Mouse (Mus musculus) lung, embryonic 16.5 days (tissue): ENCODE measurements at regions not wholly inside any gene's neighbourhood (a gene's known extent, or its start where the extent isn't known, plus 50 kb on each side); places are given as distances from the start of the nearest gene placed in this dataset.

Experiments used
- ATAC-seq: fragments of 200-750 bp; cut with Nextera tagmentation; 2 replicates; pipeline ENCODE4 v1.8.0; 2017; ENCODE audit warnings: low read depth, mild to moderate bottlenecking, moderate library complexity
- H3K27ac ChIP-seq: fragments of 300-500 bp; sonication (generic); 2 replicates; pipeline ENCODE4 v1.5.1; 2014; ENCODE audit warnings: mild to moderate bottlenecking, control low read depth, low read length
- H3K27me3 ChIP-seq: fragments of 300-500 bp; sonication (generic); 2 replicates; pipeline ENCODE4 v1.6.1; 2014; ENCODE audit warnings: low read depth, low read length, mixed read lengths; ENCODE audit not compliant: control insufficient read depth, insufficient read depth
- H3K36me3 ChIP-seq: fragments of 300-500 bp; sonication (generic); 2 replicates; pipeline ENCODE4 v1.6.1; 2014; ENCODE audit warnings: low read length; ENCODE audit not compliant: control insufficient read depth, insufficient read depth
- H3K4me1 ChIP-seq: fragments of 300-500 bp; sonication (generic); replicated peaks from 2 replicates; pipeline ENCODE4 v1.6.1; 2014; ENCODE audit warnings: low read length, mixed read lengths; ENCODE audit not compliant: control insufficient read depth, insufficient read depth
- H3K4me2 ChIP-seq: fragments of 300-500 bp; sonication (generic); 2 replicates; pipeline ENCODE4 v1.6.1; 2014; ENCODE audit warnings: low read depth, low read length, control low read depth
- H3K4me3 ChIP-seq: fragments of 300-500 bp; sonication (generic); 2 replicates; pipeline ENCODE4 v1.5.1; 2014; ENCODE audit warnings: mild to moderate bottlenecking, low read length, control low read depth
- H3K9ac ChIP-seq: fragments of 300-500 bp; sonication (generic); 2 replicates; pipeline ENCODE4 v1.6.1; 2014; ENCODE audit warnings: low read length, control low read depth
- H3K9me3 ChIP-seq: fragments of 300-500 bp; sonication (generic); 2 replicates; pipeline ENCODE4 v1.6.1; 2016; ENCODE audit warnings: low read length; ENCODE audit not compliant: control insufficient read depth
- WGBS: fragments of 180-500 bp; shearing (Covaris S2); extraction: QIAGEN DNeasy Blood & Tissue Kit; methylation state at CpG from one replicate; pipeline ENCODE4 v1.1.7; 2014; 5-methylcytosine and 5-hydroxymethylcytosine counted together

DNA sequence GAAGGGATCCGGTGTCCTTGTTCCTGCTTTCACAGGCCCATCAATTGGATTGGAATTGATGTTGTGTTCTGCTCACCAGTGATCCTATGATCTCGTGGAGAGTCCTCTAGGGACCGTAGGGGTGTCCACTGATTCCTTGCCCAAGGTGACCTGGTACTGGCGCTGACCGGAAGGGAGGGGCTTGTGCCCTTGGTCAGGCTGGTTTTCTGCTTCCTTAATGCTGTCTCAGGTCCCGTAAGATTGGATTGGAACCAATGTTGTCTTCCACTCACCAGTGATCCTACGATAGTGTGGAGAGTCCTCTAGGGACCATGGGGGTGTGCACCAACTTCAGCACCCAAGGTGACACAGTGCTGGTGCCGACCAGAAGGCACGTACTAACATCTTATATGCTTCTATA is 324.9 kb upstream of the Ptchd4 start:
- Histone ChIP-seq H3K9ac (no peak overlapping the region), H3K4me2 (no peak overlapping the region), H3K9me3 (no peaks in the 10 kb centered on the region), H3K4me1 (no peaks in the 10 kb centered on the region), H3K4me3 (no peak overlapping the region), H3K36me3 (no peaks in the 10 kb centered on the region), H3K27ac (no peak overlapping the region), H3K27me3 (no peaks in the 10 kb centered on the region)
- 88% methylated on average over 9 of the region's 9 CpGs for WGBS
- no peak for ATAC-seq

- no peak for ATAC-seq
- Histone ChIP-seq H3K9me3 (no peaks in the 10 kb centered on the region), H3K27ac (no peak overlapping the region), H3K27me3 (no peaks in the 10 kb centered on the region), H3K36me3 (no peaks in the 10 kb centered on the region), H3K4me1 (no peaks in the 10 kb centered on the region), H3K4me3 (no peak overlapping the region), H3K9ac (no peak overlapping the region), H3K4me2 (no peak overlapping the region)
Measured at GRCm38 (mm10) chr17:42008415-42008814, 307.3 kb upstream of the Ptchd4 start.

DNA sequence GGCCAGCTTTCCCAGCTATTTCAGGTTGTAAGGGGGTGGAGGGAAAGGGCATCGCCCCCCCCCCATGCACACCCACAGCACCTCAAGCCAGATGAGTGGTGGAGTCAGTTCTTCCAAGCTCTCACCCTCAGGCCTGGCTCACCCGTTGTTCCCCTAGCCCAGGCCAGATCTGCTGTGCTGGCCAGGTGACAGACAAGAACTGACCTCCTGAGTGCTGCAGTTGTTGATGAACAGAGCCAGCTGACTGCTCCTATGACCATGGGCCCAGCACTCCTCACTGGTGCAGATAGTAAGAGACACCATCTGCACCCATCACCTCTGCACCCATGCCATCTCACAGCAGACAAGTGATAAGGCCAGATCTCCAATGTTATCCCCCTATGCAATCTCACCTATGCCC is 291.5 kb upstream of the Ptchd4 start:
- H3K9ac ChIP-seq = no peak overlapping the region
- no peak overlapping the region for H3K4me3 ChIP-seq
- WGBS = 64% methylated on average over 2 of the region's 2 CpGs
- H3K27me3 ChIP-seq = no peaks in the 10 kb centered on the region
- no peak overlapping the region for H3K27ac ChIP-seq
- H3K4me2 ChIP-seq = no peak overlapping the region
- H3K4me1 ChIP-seq = no peaks in the 10 kb centered on the region
- H3K9me3 ChIP-seq = no peaks in the 10 kb centered on the region
- ATAC-seq = no peak
- H3K36me3 ChIP-seq = no peaks in the 10 kb centered on the region

- Histone ChIP-seq H3K9me3 (no peaks in the 10 kb centered on the region), H3K4me1 (no peaks in the 10 kb centered on the region), H3K27ac (no peak overlapping the region), H3K4me3 (no peak overlapping the region), H3K27me3 (no peaks in the 10 kb centered on the region), H3K4me2 (no peak overlapping the region), H3K9ac (no peak overlapping the region), H3K36me3 (no peaks in the 10 kb centered on the region)
- ATAC-seq = no peak
Measured at GRCm38 (mm10) chr17:42027253-42027652, 288.5 kb upstream of the Ptchd4 start.

GRCm38 (mm10) chr17:42029452-42029851 is 286.3 kb upstream of the Ptchd4 start:
- no peaks in the 10 kb centered on the region for H3K9me3 ChIP-seq
- H3K9ac ChIP-seq = no peak overlapping the region
- no peak overlapping the region for H3K27ac ChIP-seq
- H3K4me2 ChIP-seq = no peak overlapping the region
- 72% methylated on average over 3 of the region's 3 CpGs for WGBS
- H3K4me3 ChIP-seq = no peak overlapping the region
- ATAC-seq = no peak
- H3K4me1 ChIP-seq = no peaks in the 10 kb centered on the region
- no peaks in the 10 kb centered on the region for H3K27me3 ChIP-seq
- no peaks in the 10 kb centered on the region for H3K36me3 ChIP-seq

GRCm38 (mm10) chr17:42037089-42037488 is 278.7 kb upstream of the Ptchd4 start:
- whole genome bisulfite sequencing = 77% methylated on average over 2 of the region's 2 CpGs
- Histone ChIP-seq H3K27ac (no peak overlapping the region), H3K4me2 (no peak overlapping the region), H3K9ac (no peak overlapping the region), H3K4me3 (no peak overlapping the region), H3K4me1 (no peaks in the 10 kb centered on the region), H3K9me3 (no peaks in the 10 kb centered on the region), H3K36me3 (no peaks in the 10 kb centered on the region), H3K27me3 (no peaks in the 10 kb centered on the region)
- ATAC-seq = no peak

- no peak overlapping the region for H3K4me3 ChIP-seq
Measured at GRCm38 (mm10) chr17:42049779-42050515, 265.8 kb upstream of the Ptchd4 start.

DNA sequence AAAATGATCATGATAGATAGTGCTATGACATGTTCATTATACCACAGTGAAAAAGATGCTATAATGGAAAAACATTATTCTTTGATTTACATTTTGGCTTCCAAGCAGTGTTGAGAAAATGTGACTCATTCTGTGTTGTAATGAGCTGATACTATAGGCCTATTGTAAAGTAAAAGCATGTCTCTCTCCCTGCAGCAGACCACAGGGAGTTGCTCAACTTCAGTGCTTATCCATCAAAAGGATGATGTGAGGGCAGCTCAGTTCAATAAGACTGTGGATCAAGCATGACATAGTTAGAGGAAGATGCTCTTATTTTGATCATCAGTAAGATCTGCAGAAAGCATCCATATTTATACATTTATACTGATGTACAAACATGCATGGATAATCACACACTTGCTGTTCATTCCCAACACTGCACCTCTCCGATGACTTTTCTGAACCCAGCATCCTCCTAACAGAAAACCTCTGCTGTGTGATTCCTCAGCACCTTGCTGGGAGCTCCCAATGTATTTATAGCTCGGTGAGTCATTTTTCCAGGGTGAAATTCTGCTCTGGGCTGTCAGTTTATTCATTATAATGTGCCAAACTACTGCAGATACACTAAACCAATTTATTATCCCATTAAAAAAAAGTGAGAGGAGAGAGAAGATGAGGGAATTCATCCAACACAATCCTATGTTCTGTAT is 224.8 kb upstream of the Ptchd4 start:
- H3K4me1 ChIP-seq = no peaks in the 10 kb centered on the region
- no peak overlapping the region for H3K4me2 ChIP-seq
- no peaks in the 10 kb centered on the region for H3K36me3 ChIP-seq
- H3K9me3 ChIP-seq = no peaks in the 10 kb centered on the region
- H3K27ac ChIP-seq = no peak overlapping the region
- 73% methylated on average over 2 of the region's 2 CpGs for WGBS
- H3K4me3 ChIP-seq = no peak overlapping the region
- H3K9ac ChIP-seq = no peak overlapping the region
- no peaks in the 10 kb centered on the region for H3K27me3 ChIP-seq
- ATAC-seq = no peak

More at GRCm38 (mm10) chr17:42049779-42050515, 265.8 kb upstream of the Ptchd4 start:
- Histone ChIP-seq H3K36me3 (no peaks in the 10 kb centered on the region), H3K9ac (no peak overlapping the region), H3K4me2 (no peak overlapping the region), H3K9me3 (no peaks in the 10 kb centered on the region), H3K27ac (no peak overlapping the region), H3K4me1 (no peaks in the 10 kb centered on the region), H3K27me3 (no peaks in the 10 kb centered on the region)
- no peak for ATAC-seq
- WGBS = 70% methylated on average over 5 of the region's 5 CpGs

GRCm38 (mm10) chr17:42113684-42114083 is 202.1 kb upstream of the Ptchd4 start:
- Histone ChIP-seq H3K9me3 (no peaks in the 10 kb centered on the region), H3K9ac (no peak overlapping the region), H3K4me2 (no peak overlapping the region), H3K4me3 (no peak overlapping the region), H3K4me1 (no peaks in the 10 kb centered on the region), H3K27ac (no peak overlapping the region), H3K36me3 (no peaks in the 10 kb centered on the region), H3K27me3 (no peaks in the 10 kb centered on the region)
- WGBS = 41% methylated on average over 1 of the region's 1 CpGs
- no peak for ATAC-seq
